Comparison of ENCODE assay signal across 19 mouse cellular contexts in genomic region chr10:117433547-117434292, GRCm38 (mm10). TPM values are rescaled to one million over a fixed set of nuclear protein-coding genes. Genes with fewer than 3 reads are reported as not detected.
DNase-seq lines count a peak whose midpoint lies in the region.
"Had no signal": no experiment of that assay in that cellular context is flagged by ENCODE, and none has a peak within 500 bp of the region (broad histone marks: within the 10 kb centered on the region; RNA-seq: fewer than 3 reads in every experiment).

No protein-coding gene starts in this region.

- no peaks in the 10 kb centered on the region for H3K27me3 ChIP-seq in splenic B cell, adult 2 months (ENCODE audit: control insufficient read depth, insufficient read depth, low read length, poor library complexity, severe bottlenecking)
- H3K27me3 ChIP-seq: CH12.LX; liver, embryonic 13.5 days had no signal

- H3K36me3 ChIP-seq in splenic B cell, adult 2 months (ENCODE audit: control insufficient read depth, insufficient read depth, low read length, poor library complexity, severe bottlenecking) = no peaks in the 10 kb centered on the region
- H3K36me3 ChIP-seq: G1E; limb, embryonic 13.5 days; liver, embryonic 13.5 days; midbrain, embryonic 10.5 days; neural tube, embryonic 13.5 days had no signal

- peak; percentile 83 for DNase-seq in heart, adult 11 months
- DNase-seq in heart, adult 18-20 months = no peak
- DNase-seq in thymus, postnatal 0 days (ENCODE audit: low spot score) = peak; percentile 5
- no peak for DNase-seq in thymus, postnatal 4 days
- peak; percentile 71 for DNase-seq in splenic B cell, adult 2 months (ENCODE audit: low read depth, low spot score)
- no peak for DNase-seq in testis, postnatal 14 days (ENCODE audit: low spot score)
- no peak for DNase-seq in adrenal gland, postnatal 10 days
- DNase-seq: adrenal gland, adult 2 months; cerebellum, adult 9-10 months; kidney, postnatal 36 days; layer of hippocampus, postnatal 36 days; liver, embryonic 13.5 days; lung, embryonic 14.5 days; lung, postnatal 4 days had no signal

RNA-seq across cellular contexts. Expression of gene Cpsf6, which starts 53.9 kb away (rescaled TPM):
- 10 to 100 TPM; 31.3 to 34.7 TPM for total RNA-seq in heart, adult 18-20 months (2021)
- polyA plus RNA-seq in thymus, postnatal 0 days (2015; fragmentation: Nextera tagmentation; extraction: Ambion mirVana) = 154 and 161 TPM in 2 replicates
- 10 to 100 TPM; 69.7 to 81.3 TPM for total RNA-seq in adrenal gland, postnatal 10 days (2021)

Comparison
In these comparisons a context has a peak if more than half of its experiments do, and no peak if none do; other contexts are left out.
1. DNase-seq: peak in heart, adult 11 months (single experiment), thymus, postnatal 0 days (single experiment) and splenic B cell, adult 2 months (single experiment); none in heart, adult 18-20 months (0 of 2), thymus, postnatal 4 days (single experiment), testis, postnatal 14 days (single experiment) and adrenal gland, postnatal 10 days (single experiment).